Mouse (Mus musculus) limb, embryonic 14.5 days (tissue): Measurements from ENCODE around the gene Hic1. TPM values are rescaled to one million over a fixed set of nuclear protein-coding genes. Genes with fewer than 3 reads are reported as not detected.

Experiments used
- ATAC-seq: fragments of 200-750 bp; cut with Nextera tagmentation; 2 replicates; pipeline ENCODE4 v1.8.0; 2017; ENCODE audit warnings: low read depth, moderate number of reproducible peaks, moderate TSS enrichment; ENCODE audit not compliant: low FRiP score
- DNase-seq: peaks from one replicate; pipeline ENCODE4 v3.0.0-alpha.2; 2015; ENCODE audit warnings: low spot score
- H3K27ac ChIP-seq: fragments of 300-500 bp; sonication (generic); replicated peaks from 2 replicates; pipeline ENCODE4 v1.5.1; 2014; ENCODE audit warnings: low read depth, mild to moderate bottlenecking, low read length, moderate library complexity, mixed read lengths
- H3K27me3 ChIP-seq: fragments of 300-500 bp; sonication (generic); 2 replicates; pipeline ENCODE4 v1.6.1; 2014; ENCODE audit warnings: low read length, mixed read lengths; ENCODE audit not compliant: control insufficient read depth, insufficient read depth
- H3K36me3 ChIP-seq: fragments of 300-500 bp; sonication (generic); 2 replicates; pipeline ENCODE4 v1.6.1; 2014; ENCODE audit warnings: mild to moderate bottlenecking, low read length, moderate library complexity, mixed read lengths; ENCODE audit not compliant: control insufficient read depth, insufficient read depth
- H3K4me1 ChIP-seq: fragments of 300-500 bp; sonication (generic); 2 replicates; pipeline ENCODE4 v1.6.1; 2014; ENCODE audit warnings: antibody characterized with exemption, low read length, mixed read lengths; ENCODE audit not compliant: control insufficient read depth, insufficient read depth
- H3K4me2 ChIP-seq: fragments of 300-500 bp; sonication (generic); replicated peaks from 2 replicates; pipeline ENCODE4 v1.6.1; 2014; ENCODE audit warnings: low read depth, mild to moderate bottlenecking, low read length, moderate library complexity; ENCODE audit not compliant: severe bottlenecking
- H3K4me3 ChIP-seq: fragments of 300-500 bp; sonication (generic); replicated peaks from 2 replicates; pipeline ENCODE4 v1.5.1; 2014; ENCODE audit warnings: low read length
- H3K9ac ChIP-seq: fragments of 300-500 bp; sonication (generic); 2 replicates; pipeline ENCODE4 v1.6.1; 2014; ENCODE audit warnings: mild to moderate bottlenecking, low read depth, low read length, moderate library complexity; ENCODE audit not compliant: severe bottlenecking
- H3K9me3 ChIP-seq: fragments of 300-500 bp; sonication (generic); 2 replicates; pipeline ENCODE4 v1.6.1; 2016; ENCODE audit warnings: low read length; ENCODE audit not compliant: control insufficient read depth
- POLR2A ChIP-seq: fragments of 200-500 bp; IDR thresholded peaks from 2 replicates; pipeline ENCODE4 v1.8.0; 2012; ENCODE audit warnings: inconsistent platforms, mild to moderate bottlenecking, moderate library complexity, borderline replicate concordance; ENCODE audit not compliant: insufficient read depth, insufficient read length; ENCODE audit errors: extremely low read depth
- WGBS: fragments of 180-500 bp; shearing (Covaris S2); extraction: QIAGEN DNeasy Blood & Tissue Kit; methylation state at CpG from one replicate; pipeline ENCODE4 v1.1.7; 2014; 5-methylcytosine and 5-hydroxymethylcytosine counted together
- polyA plus RNA-seq, 2 experiments: library from polyadenylated mRNA; depleted of rRNA in 1 of 2; stranded (reverse) in 1 of 2; unstranded in 1 of 2; fragments of >200 nt; fragmentation: Nextera tagmentation in 1 of 2; extraction: Ambion mirVana in 1 of 2; gene quantifications; 2 replicates each; pipeline versions ENCODE4 v1.2.1 to v1.2.3; 2012 to 2014

Hic1 gene
- polyA plus RNA-seq, 2 experiments: 21.4 to 90.8 TPM

GRCm38 (mm10) chr11:75150346-75150745 is 19.0 kb downstream of the Hic1 start:
- no peak overlapping the region for H3K9ac ChIP-seq
- H3K4me3 ChIP-seq: no peak overlapping the region
- no peak for ATAC-seq
- peaks cover 20% of the 10 kb centered on the region for H3K36me3 ChIP-seq
- H3K4me2 ChIP-seq: no peak overlapping the region
- no peak for TF ChIP-seq POLR2A
- 85% methylated on average over 1 of the region's 1 CpGs for WGBS
- H3K4me1 ChIP-seq: peaks cover 37% of the 10 kb centered on the region
- H3K27me3 ChIP-seq: no peaks in the 10 kb centered on the region
- no peaks in the 10 kb centered on the region for H3K9me3 ChIP-seq
- DNase-seq: no peak
- no peak overlapping the region for H3K27ac ChIP-seq

GRCm38 (mm10) chr11:75148332-75149035 is 20.8 kb downstream of the Hic1 start:
- WGBS: 75% methylated on average over 10 of the region's 11 CpGs
- Histone ChIP-seq H3K4me2 (no peak overlapping the region), H3K4me3 (no peak overlapping the region), H3K27me3 (no peaks in the 10 kb centered on the region), H3K9me3 (no peaks in the 10 kb centered on the region), H3K27ac (peak overlapping the region; percentile 81), H3K36me3 (peaks cover 22% of the 10 kb centered on the region), H3K4me1 (peaks cover 37% of the 10 kb centered on the region), H3K9ac (no peak overlapping the region)
- no peak for TF ChIP-seq POLR2A
- ATAC-seq (no peak), DNase-seq (no peak)

GRCm38 (mm10) chr11:75147846-75148168 is 21.5 kb downstream of the Hic1 start:
- H3K4me1 ChIP-seq: peaks cover 41% of the 10 kb centered on the region
- no peak for TF ChIP-seq POLR2A
- ATAC-seq (peak; percentile 82), DNase-seq (no peak)
- H3K9ac ChIP-seq: no peak overlapping the region
- 19% methylated on average over 3 of the region's 3 CpGs for WGBS
- no peaks in the 10 kb centered on the region for H3K9me3 ChIP-seq
- H3K4me2 ChIP-seq: 0 out of 2 replicates have a peak overlapping the region, but pooled peaks have one; percentile 26
- H3K36me3 ChIP-seq: peaks cover 29% of the 10 kb centered on the region
- peak overlapping the region; percentile 81 for H3K27ac ChIP-seq
- no peaks in the 10 kb centered on the region for H3K27me3 ChIP-seq
- H3K4me3 ChIP-seq: no peak overlapping the region

GRCm38 (mm10) chr11:75147106-75147845 is 22.0 kb downstream of the Hic1 start:
- no peaks in the 10 kb centered on the region for H3K9me3 ChIP-seq
- H3K4me1 ChIP-seq: peaks cover 46% of the 10 kb centered on the region
- peak; percentile 93 for DNase-seq
- H3K27me3 ChIP-seq: no peaks in the 10 kb centered on the region
- H3K4me2 ChIP-seq: peak overlapping the region; percentile 26; the same call in 1 of the 2 replicates
- peak overlapping the region; percentile 81 for H3K27ac ChIP-seq
- TF ChIP-seq POLR2A: no peak
- no peak overlapping the region for H3K4me3 ChIP-seq
- peak; percentile 90 for ATAC-seq
- WGBS: 2% methylated on average over 11 of the region's 11 CpGs
- H3K36me3 ChIP-seq: peaks cover 31% of the 10 kb centered on the region
- no peak overlapping the region for H3K9ac ChIP-seq

GRCm38 (mm10) chr11:75145841-75146240 is 23.5 kb downstream of the Hic1 start:
- Histone ChIP-seq H3K9ac (no peak overlapping the region), H3K4me2 (no peak overlapping the region), H3K4me1 (peaks cover 60% of the 10 kb centered on the region), H3K4me3 (no peak overlapping the region), H3K27ac (no peak overlapping the region), H3K36me3 (peaks cover 23% of the 10 kb centered on the region), H3K27me3 (no peaks in the 10 kb centered on the region), H3K9me3 (no peaks in the 10 kb centered on the region)
- TF ChIP-seq POLR2A: no peak
- ATAC-seq (no peak), DNase-seq (no peak)
- 77% methylated on average over 2 of the region's 2 CpGs for WGBS
